Mouse (Mus musculus): Measurements from ENCODE around the gene Creb5. TPM values are rescaled to one million over a fixed set of nuclear protein-coding genes. Genes with fewer than 3 reads are reported as not detected.

The Creb5 gene
- total RNA-seq, 4 experiments from 2014 or later, result 4.2 to 7.4 (median 5.0) TPM

GRCm38 (mm10) chr6:53637356-53638351 lies 350.6 kb downstream of the Creb5 start:
- DNase-seq (ENCODE audit: low spot score in 2 of 2), result peak; percentile 58 to 65

GRCm38 (mm10) chr6:53641633-53642605 lies 354.8 kb downstream of the Creb5 start:
- DNase-seq (ENCODE audit: low spot score in 2 of 2), result no peak

GRCm38 (mm10) chr6:53642826-53643356 lies 355.8 kb downstream of the Creb5 start:
- DNase-seq (ENCODE audit: low spot score in 2 of 2), result no peak

GRCm38 (mm10) chr6:53643481-53643880 lies 356.4 kb downstream of the Creb5 start:
- no peak for DNase-seq (ENCODE audit: low spot score in 2 of 2)

GRCm38 (mm10) chr6:53644056-53644455 lies 357.0 kb downstream of the Creb5 start:
- DNase-seq (ENCODE audit: low spot score in 2 of 2), result no peak

- DNase-seq (ENCODE audit: low spot score in 2 of 2), result no peak
Observed at GRCm38 (mm10) chr6:53644971-53645370, 357.9 kb downstream of the Creb5 start.

GRCm38 (mm10) chr6:53649782-53650181 lies 362.7 kb downstream of the Creb5 start:
- no peak for DNase-seq (ENCODE audit: low spot score in 2 of 2)

- DNase-seq (ENCODE audit: low spot score in 2 of 2), result no peak
Observed at GRCm38 (mm10) chr6:53652691-53653090, 365.6 kb downstream of the Creb5 start.

GRCm38 (mm10) chr6:53653706-53654360 lies 366.8 kb downstream of the Creb5 start:
- DNase-seq (ENCODE audit: low spot score in 2 of 2), result no peak

GRCm38 (mm10) chr6:53654361-53654824 lies 367.3 kb downstream of the Creb5 start:
- no peak for DNase-seq (ENCODE audit: low spot score in 2 of 2)

GRCm38 (mm10) chr6:53656466-53656865 lies 369.4 kb downstream of the Creb5 start:
- no peak for DNase-seq (ENCODE audit: low spot score in 2 of 2)

GRCm38 (mm10) chr6:53657483-53657882 lies 370.4 kb downstream of the Creb5 start:
- no peak for DNase-seq (ENCODE audit: low spot score in 2 of 2)

- no peak for DNase-seq (ENCODE audit: low spot score in 2 of 2)
Observed at GRCm38 (mm10) chr6:53662858-53663833, 376.1 kb downstream of the Creb5 start.

GRCm38 (mm10) chr6:53664759-53665158 lies 377.7 kb downstream of the Creb5 start:
- no peak for DNase-seq (ENCODE audit: low spot score in 2 of 2)

- DNase-seq (ENCODE audit: low spot score in 2 of 2), result no peak
Observed at GRCm38 (mm10) chr6:53666503-53666902, 379.4 kb downstream of the Creb5 start.

- no peak for DNase-seq (ENCODE audit: low spot score in 2 of 2)
Observed at GRCm38 (mm10) chr6:53678307-53678706, 391.2 kb downstream of the Creb5 start.

GRCm38 (mm10) chr6:53680046-53680445 lies 393.0 kb downstream of the Creb5 start:
- no peak for DNase-seq (ENCODE audit: low spot score in 2 of 2)

GRCm38 (mm10) chr6:53684416-53684815 lies 397.3 kb downstream of the Creb5 start:
- DNase-seq (ENCODE audit: low spot score in 2 of 2), result no peak

GRCm38 (mm10) chr6:53685323-53685722 lies 398.3 kb downstream of the Creb5 start:
- DNase-seq (ENCODE audit: low spot score in 2 of 2), result no peak

All from layer of hippocampus, adult 8-10 months (tissue).